Mouse (Mus musculus) testis, postnatal 10 days (tissue): Measurements from ENCODE around the gene Gm10024.
"Not testable (repeated sequence)": the region's sequence is repeated elsewhere in the genome, so short reads cannot be mapped to it uniquely, and the experiment has no call there.

Experiments
- DNase-seq: peaks from one replicate; pipeline ENCODE4 v3.0.0; 2021; ENCODE audit warnings: low spot score

The Gm10024 gene

DNA sequence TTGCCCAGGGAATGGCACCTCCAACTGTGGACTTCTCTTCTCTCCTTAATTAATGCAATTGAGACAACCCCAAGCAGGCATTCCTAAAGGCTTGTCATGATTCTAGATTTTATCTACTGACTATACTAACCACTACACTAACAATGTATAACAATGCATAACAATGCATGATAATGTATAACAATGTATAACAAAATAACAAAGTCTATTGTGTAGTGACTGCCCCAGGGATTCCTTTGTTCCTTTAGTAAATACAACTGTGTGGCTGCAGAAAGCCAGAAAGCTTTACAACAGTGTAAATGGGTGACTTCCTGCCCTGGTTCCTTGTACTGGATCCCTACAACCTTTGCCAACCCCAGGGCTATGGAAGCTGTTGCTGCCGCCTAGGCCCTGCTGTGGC lies 24.7 kb downstream of the Gm10024 start:
- no peak for DNase-seq

GRCm38 (mm10) chr10:77738929-77739328 lies 27.7 kb downstream of the Gm10024 start:
- DNase-seq = no peak

DNA sequence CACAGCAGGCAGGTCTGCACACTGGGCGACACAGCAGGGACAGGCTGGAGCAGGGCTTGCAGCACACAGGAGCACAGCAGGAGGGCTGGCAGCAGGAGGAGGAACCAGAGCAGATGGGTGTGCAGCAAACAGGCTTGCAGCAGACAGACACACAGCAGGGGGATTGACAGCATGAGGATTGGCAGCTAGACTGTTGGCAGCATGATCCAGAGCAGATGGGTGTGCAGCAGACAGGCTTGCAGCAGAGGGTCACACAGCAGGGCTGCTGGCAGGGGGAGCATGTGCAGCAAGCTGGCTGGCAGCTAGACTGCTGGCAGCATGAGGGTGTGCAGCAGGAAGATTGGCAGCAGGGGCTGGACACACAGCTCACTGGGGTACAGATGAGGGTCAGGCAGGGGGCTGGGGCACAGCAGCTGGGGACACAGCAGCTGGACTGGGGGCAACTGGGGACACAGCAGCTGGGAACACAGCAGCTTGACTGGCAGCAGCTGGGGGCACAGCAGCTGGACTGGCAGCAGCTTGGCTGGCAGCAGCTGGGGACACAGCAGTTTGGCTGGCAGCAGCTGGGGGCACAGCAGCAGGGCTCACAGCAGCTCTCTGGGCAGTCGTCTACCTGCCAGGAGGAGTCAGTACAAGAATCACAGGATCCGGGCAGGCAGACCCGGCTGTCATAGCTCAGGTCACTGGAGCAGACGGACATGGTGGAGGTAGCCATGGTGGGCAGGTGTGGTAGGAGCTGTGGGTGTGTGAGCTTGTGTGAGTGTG lies 30.8 kb downstream of the Gm10024 start, which contains the start of gene Gm18596:
Gene Gm18596, minus strand, starts transcription at position 715 of the 765 bp plus-strand sequence.
- DNase-seq = not testable (repeated sequence)

- not testable (repeated sequence) for DNase-seq
These were observed 39.4 kb downstream of the Gm10024 start for GRCm38 (mm10) chr10:77750686-77751085.

DNA sequence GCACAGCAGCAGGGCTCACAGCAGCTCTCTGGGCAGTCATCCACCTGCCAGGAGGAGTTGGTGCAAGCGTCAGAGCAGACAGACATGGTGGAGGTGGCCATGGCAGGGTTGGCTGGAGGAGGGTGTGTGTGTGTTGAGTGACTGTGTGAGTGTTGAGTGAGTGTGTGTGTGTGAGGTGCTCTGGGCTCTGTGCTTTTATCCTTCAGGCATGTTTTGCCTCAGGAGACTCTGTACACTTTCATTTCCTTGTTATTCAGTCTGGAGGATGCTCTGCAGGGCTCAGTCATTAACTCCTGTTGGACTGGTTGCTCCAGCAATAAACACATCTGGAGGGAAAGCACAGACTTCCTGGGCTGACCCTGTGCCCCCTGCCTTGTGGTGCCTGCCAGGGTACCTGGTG lies 40.0 kb downstream of the Gm10024 start, which contains the start of gene Gm9736:
Gene Gm9736, minus strand, starts transcription at position 101 of the 400 bp plus-strand sequence.
- not testable (repeated sequence) for DNase-seq

GRCm38 (mm10) chr10:77752312-77752711 lies 41.1 kb downstream of the Gm10024 start:
- DNase-seq = not testable (repeated sequence)

DNA sequence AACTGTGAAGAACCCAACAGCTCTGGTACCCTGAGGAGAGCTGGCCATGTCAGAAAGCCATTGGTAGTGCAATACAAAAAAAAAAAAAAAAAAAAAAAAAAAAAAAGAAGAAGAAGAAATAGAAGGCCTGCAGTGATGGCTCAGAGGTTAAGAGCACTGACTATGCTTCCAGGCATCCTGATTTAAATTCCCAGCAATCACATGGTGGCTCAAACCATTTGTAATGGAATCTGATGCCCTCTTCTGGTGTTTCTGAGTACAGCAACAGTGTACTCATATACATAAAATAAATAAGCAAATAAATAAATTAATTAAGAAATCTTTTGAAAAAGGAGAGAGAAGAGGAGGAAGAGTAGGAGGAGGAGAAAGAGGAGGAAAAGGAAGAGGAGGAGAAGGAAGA lies 42.2 kb downstream of the Gm10024 start:
- no peak for DNase-seq

DNA sequence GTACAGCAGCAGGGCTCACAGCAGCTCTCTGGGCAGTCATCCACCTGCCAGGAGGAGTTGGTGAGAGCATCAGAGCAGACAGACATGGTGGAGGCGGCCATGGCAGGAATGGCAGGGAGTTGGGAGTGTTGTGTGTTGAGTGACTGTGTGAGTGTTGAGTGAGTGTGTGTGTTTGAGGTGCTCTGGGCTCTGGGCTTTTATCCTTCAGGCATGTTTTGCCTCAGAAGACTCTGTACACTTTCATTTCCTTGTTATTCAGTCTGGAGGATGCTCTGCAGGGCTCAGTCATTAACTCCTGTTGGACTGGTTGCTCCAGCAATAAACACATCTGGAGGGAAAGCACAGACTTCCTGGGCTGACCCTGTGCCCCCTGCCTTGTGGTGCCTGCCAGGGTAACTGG lies 48.3 kb downstream of the Gm10024 start, which contains the start of gene Gm3233:
Gene Gm3233, minus strand, starts transcription at position 101 of the 400 bp plus-strand sequence.
- DNase-seq = not testable (repeated sequence)
